Mouse (Mus musculus): ENCODE data around the gene Arhgap11a. TPM values are rescaled to one million over a fixed set of nuclear protein-coding genes. Genes with fewer than 3 reads are reported as not detected.

Arhgap11a gene
- polyA plus RNA-seq, 1 experiment from 2014 or later, result 46.8 TPM

Other genes starting within 250 kb of the Arhgap11a start
- gene Grem1, start 90.0 kb downstream of the Arhgap11a start, polyA plus RNA-seq (2015; fragmentation: Nextera tagmentation; extraction: Ambion mirVana), result 0.12 and 0.23 TPM in 2 replicates
- 132 and 136 TPM in 2 replicates for gene Scg5, start 19.5 kb downstream of the Arhgap11a start, polyA plus RNA-seq (2015; fragmentation: Nextera tagmentation; extraction: Ambion mirVana)
- 2.0 and 3.5 TPM in 2 replicates for gene Gjd2, start 165.0 kb upstream of the Arhgap11a start, polyA plus RNA-seq (2015; fragmentation: Nextera tagmentation; extraction: Ambion mirVana)
- gene Actc1, start 204.9 kb upstream of the Arhgap11a start, polyA plus RNA-seq (2015; fragmentation: Nextera tagmentation; extraction: Ambion mirVana), result 2.7 and 38.5 TPM in 2 replicates